Mouse (Mus musculus): ENCODE results near the gene Mrpl48. TPM values are rescaled to one million over a fixed set of nuclear protein-coding genes. Genes with fewer than 3 reads are reported as not detected.
"Not testable (repeated sequence)": the region's sequence is repeated elsewhere in the genome, so short reads cannot be mapped to it uniquely, and the experiment has no call there.

The Mrpl48 gene
- polyA plus RNA-seq, 1 experiment = 19.2 TPM

DNA sequence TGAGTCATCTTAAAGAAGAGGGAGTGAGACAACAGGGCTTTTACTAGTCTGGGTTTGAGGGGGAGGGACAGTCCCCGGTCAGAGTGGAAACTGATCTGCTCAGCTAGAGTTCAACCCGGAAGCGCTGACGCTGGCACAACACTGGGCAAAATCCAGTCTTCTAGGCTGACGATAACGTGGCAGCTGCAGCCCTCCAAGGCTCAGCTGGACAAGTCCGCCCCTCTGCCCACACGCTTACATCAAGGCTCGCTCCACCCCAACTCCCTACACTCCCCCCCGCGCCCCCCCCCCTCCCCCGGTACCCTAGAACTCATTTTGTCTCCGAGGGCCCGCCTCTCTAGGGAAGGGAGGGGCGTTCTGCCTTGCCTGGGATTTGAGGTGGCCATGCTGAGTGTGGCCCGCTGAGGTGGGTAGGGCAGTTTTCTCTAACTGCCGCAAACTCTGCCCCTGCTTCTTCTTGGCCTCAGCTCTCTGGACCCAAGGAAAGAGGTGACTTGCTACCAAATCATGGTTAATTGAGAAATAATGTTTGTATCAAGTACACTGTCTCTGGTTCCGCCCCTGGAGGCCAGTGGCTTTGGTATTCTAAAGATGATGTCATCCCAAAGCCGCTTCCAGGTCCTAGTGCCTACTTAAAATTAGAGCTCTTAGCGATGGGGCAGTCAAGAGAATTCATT is 17.1 kb downstream of the Mrpl48 start:
- peak; percentile 88 for DNase-seq (ENCODE audit: low read depth, low spot score)
- WGBS = 1% methylated on average over 20 of the region's 20 CpGs

DNA sequence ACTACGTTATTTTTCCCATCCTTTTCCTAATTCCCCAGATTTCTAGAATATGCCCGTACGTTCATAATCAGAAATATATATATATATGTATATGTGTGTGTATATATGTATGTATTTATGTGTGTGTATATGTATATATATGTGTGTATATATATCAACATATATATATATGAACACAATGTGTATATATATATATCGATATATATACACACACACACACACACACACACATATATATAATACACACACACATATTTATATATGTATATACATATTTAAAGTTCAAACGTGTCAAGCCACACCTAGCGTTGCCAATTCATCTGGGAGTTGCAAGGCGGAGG is 17.6 kb downstream of the Mrpl48 start:
- 7% methylated on average over 7 of the region's 7 CpGs for WGBS
- DNase-seq (ENCODE audit: low read depth, low spot score) = no peak

DNA sequence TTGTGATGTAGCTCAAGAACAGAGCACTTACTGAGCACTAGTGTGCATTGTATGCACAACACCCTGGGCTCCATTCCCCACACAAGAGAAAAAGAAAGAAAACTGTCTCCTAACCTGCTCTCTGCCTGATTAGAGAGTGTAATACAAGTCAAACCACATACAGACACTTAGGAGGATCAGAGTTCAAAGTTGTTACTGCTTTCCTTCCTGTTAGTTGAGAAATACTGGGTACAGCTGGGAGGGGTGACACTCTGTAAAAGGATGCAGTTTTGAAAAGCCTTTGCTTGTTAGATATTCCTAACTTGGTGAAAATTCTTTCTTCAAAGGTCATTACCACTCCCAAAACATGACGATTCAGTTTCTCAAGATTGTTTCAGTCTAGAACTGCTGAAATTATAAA is 18.3 kb downstream of the Mrpl48 start:
- DNase-seq (ENCODE audit: low read depth, low spot score) = peak; percentile 62
- WGBS = 9% methylated on average over 1 of the region's 1 CpGs

DNA sequence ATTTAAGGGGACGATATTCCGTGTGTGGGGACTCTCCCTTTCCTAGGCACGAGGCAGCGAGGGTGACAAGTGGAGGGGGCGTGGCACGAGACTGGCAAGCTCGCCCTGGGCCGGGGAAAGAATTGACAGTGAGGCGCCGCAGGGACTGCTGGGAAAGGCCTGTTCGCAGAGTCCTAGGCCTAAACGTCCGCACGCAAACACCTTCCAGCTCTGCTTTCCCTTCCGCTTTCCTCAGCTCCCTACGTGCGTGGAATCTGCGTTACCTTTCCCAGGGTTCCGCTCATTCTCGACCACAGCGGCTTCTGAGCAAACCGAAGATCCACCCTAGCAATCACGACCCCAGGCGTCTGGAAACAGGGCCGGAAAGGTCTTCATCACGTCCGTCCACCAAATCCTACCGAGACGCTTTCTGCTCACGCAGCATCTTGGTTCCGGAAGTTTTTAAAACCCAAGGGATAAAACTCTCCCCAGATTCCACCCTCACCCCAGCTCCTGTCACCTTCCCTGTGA is 25.3 kb downstream of the Mrpl48 start:
- peak; percentile 81 for DNase-seq (ENCODE audit: low read depth, low spot score)
- under 1% methylated on average over 31 of the region's 31 CpGs for WGBS

DNA sequence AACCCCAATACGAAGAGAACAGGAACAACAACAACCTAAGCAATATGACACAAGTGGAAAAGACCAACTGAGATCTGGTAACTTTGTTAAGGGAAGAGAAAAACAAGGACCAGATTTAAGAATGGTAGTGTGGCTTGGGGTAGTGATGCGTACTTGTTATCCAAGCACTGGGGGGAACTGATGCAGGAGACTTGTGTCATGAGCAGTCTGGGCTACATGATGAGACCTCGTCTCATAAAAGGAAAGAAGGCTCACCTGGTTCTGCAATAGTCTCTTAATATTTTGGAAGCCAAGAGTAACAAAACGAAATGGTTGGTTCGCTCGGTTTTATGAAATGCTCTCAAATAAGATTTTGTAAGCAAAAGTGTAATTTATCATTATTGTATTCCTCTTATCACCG is 25.9 kb downstream of the Mrpl48 start:
- WGBS = 33% methylated on average over 7 of the region's 7 CpGs
- no peak for DNase-seq (ENCODE audit: low read depth, low spot score)

DNA sequence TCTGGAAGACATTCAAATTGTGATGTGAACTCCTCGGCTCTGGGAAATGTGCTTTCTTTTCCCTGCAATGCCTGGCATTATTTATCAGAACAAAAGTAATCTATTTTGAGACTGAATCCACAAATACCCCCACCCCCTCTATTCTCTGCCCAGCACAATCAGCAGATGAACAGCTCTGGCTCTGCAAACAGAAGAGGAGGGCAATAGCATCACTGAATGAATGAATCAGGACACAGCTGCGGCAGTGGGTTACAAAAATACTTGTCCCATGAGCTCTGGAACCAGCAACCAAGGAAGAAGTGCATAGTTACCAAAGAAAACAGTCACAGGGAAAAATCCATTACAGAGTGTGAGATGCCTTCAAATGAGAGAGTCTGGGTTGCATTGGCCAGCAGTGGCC is 29.3 kb downstream of the Mrpl48 start:
- 82% methylated on average over 2 of the region's 2 CpGs for WGBS
- no peak for DNase-seq (ENCODE audit: low read depth, low spot score)

DNA sequence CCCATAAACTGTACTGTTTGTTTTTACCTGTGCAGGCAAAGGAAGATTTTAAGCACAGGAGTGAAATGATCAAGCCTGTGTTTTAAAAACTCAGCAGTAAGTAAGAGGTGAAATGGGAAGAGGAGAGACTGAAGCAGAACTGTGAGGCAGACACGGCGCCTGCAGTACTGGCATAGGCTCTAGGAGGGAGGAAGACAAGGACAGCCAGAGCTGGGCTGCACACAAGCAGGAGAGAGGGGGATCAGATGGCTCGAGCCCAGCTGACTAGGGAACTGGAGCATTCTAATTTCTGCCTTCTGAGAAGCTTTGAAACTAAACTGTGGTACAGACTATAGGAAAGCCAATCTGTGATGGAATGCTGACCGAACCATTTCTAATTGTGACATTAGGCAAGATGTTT is 35.4 kb downstream of the Mrpl48 start:
- DNase-seq (ENCODE audit: low read depth, low spot score) = no peak
- 86% methylated on average over 4 of the region's 4 CpGs for WGBS

DNA sequence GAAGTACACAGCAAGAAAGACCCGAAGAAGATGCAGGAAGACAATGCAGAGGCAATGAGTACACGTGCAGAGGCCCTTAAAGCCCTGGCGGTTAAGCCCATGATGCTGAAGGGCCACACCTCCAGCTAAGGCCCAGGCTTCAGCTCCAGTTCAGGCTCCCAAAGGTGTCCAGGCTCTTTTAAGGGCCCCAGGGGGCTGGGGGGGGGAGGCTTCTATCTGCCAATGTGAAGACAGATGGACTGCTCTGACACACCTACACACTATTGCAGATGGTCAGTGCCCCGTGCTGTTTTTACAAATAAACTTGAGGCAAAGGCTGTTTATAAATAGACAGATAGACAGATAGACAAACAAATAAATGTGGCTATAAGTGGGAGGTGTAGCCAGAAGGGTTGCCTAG is 36.0 kb downstream of the Mrpl48 start:
- DNase-seq (ENCODE audit: low read depth, low spot score) = no peak
- WGBS = 70% methylated on average over 4 of the region's 4 CpGs

DNA sequence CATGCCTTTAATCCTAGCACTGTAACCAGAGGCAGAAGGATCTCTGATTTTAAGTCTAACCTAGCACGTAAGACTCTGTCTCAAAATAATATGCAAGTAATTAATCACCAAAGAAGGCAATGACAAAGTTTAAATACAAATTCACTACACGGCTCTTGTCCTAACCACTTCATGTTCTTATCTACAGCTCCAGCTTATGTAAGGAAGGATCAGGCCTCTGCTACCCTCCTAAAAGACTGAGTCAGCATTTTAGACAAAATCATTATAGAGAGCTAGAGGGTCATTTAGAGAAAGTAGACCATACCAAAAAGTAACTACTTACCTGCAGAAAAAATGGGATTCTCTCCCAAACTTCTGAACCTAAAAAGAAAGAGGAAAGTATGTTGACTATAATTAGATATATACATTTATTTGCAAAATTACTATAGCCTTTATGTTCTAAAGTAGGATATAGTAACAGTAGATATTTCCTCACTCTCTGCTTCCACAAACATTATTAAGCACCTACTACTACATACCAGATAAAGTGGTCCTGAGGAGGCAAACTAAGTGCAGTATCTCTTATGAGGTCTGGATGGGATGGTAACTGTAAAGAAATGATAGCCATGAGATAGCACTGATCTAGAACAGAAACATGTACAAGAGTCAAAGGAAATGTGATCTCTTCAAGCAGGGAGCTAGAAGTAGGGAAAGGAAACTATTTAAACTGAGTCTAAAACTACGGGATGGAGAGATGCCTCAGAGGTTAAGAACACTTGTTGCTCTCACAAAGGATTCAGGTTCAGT is 37.0 kb downstream of the Mrpl48 start:
- WGBS = 90% methylated on average over 3 of the region's 3 CpGs
- no peak for DNase-seq (ENCODE audit: low read depth, low spot score)

DNA sequence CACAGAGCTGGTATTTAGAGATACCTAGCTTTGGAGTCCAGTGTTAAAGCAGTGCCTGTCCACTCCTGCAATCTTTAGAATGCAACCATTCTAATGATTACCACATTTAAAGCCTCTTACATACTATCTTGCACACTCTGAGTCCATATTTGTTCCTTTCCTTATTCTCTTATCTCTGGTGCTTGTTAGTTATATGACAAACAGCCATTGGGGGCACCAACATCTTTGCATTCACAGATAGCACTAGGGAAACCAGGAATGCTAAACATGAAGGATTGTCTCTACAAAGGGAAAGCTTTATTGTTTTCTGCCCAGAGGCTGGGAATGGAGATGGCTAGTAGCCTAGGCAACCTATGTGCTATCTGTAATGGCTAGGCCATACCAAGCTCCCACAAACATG is 38.2 kb downstream of the Mrpl48 start:
- no peak for DNase-seq (ENCODE audit: low read depth, low spot score)

DNA sequence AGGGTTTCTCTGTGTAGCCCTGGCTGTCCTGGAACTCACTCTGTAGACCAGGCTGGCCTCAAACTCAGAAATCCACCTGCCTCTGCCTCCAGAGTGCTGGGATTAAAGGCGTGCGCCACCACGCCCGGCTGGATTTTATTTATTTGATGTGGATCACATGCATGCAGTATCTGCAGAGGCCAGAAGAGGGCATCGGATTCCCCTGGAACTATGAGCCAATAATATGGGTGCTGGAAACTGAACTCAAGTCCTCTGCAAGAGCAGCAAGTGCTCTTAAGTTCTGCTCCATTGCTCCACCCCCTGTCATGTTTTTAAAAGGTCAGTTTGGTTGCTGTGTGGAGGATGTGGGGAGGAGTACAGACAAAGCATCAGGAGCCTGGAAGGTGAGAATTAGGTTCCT is 40.9 kb downstream of the Mrpl48 start:
- DNase-seq (ENCODE audit: low read depth, low spot score) = not testable (repeated sequence)
- 84% methylated on average over 5 of the region's 5 CpGs for WGBS

DNA sequence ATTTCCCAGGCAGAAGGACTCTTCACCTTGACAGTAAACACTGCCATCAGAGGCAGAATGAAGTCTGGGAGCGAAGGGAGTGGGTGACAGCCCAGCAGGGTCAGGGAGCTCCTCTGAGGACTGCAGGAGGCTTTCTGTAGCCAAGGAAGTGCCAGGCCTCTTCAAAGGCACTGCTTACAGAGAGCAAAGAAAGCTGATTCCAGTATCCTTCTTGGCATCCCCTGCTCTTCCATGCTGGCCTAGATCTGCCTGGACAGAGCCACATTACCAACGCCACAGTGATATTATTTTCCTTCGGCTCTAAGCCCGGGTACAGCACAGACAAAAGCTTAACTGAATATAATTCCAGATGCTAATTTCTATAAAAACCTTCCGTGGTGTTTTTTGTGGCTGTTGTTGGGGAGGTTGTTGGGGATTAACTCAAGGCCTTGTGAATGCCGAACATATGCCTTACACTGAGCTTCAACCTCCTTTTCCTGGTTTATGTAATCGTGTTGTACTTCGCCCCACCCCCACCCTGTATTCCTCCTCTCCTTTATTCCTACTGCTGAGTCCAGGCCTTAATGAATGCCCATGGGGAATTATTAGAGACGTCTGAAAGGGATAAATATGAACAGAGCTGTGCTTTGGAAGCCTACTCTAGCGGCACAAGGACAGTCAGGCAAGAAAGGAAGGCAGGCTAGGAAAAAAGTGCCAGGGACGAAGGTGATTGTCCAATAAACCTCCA is 46.1 kb downstream of the Mrpl48 start:
- 73% methylated on average over 11 of the region's 11 CpGs for WGBS
- DNase-seq (ENCODE audit: low read depth, low spot score) = no peak

DNA sequence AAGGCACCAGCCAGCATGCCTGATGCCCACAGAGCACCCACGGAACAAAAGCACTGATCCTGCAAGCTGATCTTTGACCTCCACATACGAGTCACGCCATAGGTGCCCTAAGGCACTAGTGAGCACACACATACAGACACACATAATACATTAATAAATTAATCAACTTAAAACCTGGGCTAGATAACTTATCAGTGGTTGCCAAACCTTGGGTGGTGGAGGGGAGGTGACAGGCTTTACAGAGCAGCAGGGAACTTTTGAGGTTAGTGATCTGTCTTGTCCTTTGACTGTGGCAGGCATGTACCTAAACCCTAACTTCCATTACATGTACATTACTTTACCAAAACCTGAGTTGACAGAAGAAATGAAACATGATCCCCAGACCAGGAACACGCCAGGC is 48.8 kb downstream of the Mrpl48 start:
- 79% methylated on average over 4 of the region's 4 CpGs for WGBS
- no peak for DNase-seq (ENCODE audit: low read depth, low spot score)

DNA sequence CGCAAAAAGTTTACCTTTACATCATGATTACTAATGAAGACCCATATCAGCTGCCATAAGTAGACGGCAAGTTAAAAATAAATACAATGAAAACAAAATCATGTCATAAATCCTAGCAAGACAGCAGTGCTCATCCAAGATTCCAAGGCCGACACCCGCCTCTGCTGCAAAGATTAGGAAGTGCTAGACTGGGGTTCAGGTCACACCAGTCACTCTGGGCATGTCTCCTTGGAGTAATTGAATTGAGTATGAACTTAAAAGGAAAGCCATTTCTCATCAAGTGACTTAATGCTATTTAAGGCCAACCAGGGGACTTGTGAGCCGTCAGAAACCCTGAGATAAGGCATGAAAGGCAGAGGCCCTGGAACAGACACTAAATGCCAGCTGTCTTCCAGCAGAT is 50.9 kb downstream of the Mrpl48 start:
- no peak for DNase-seq (ENCODE audit: low read depth, low spot score)
- WGBS = 70% methylated on average over 5 of the region's 5 CpGs

DNA sequence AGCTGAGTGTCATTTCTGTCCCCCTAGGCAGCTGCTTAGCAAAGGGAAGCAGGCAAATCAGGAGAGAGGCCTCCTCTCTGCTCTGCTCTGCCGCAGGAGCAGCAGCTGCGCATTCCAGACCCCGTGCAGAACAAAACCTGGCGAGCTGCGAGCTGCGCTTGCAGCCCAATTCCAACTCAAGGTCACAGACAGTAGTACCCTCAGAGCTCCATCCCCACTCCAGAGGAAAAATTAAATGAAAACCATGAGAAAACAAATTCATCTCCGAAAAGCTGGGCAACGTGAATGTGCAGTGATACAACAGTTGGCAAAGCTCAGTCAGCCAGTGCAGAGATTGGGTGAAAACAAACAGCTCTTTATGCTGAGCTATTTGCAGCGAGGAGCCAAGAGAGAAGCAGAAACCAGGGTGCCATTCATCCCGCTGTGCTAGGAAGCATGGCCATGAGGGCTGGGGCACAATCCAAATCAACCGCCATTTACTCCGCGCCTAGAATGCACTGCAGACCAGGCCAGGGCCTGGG is 52.6 kb downstream of the Mrpl48 start:
- DNase-seq (ENCODE audit: low read depth, low spot score) = no peak
- WGBS = 26% methylated on average over 13 of the region's 13 CpGs

DNA sequence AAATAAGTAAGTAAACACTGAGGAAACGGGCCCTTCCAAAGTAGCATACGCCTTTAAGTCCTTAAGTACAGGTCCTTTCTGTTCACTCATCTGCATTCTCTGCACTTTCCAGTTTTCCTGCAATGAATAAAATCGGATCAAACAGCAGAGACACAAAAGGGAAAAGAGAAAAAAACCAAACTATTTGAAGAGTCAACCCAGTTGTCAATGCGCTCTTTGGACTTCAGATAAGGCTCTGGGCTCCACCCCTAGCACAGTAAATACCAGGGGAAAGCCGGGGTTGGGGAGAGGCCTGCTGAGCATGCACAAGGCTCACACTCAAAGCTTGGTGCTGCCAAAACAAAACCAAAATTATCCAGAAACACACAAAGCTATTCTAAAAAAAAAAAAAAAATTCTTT is 53.2 kb downstream of the Mrpl48 start:
- 28% methylated on average over 5 of the region's 5 CpGs for WGBS
- DNase-seq (ENCODE audit: low read depth, low spot score) = peak; percentile 78

DNA sequence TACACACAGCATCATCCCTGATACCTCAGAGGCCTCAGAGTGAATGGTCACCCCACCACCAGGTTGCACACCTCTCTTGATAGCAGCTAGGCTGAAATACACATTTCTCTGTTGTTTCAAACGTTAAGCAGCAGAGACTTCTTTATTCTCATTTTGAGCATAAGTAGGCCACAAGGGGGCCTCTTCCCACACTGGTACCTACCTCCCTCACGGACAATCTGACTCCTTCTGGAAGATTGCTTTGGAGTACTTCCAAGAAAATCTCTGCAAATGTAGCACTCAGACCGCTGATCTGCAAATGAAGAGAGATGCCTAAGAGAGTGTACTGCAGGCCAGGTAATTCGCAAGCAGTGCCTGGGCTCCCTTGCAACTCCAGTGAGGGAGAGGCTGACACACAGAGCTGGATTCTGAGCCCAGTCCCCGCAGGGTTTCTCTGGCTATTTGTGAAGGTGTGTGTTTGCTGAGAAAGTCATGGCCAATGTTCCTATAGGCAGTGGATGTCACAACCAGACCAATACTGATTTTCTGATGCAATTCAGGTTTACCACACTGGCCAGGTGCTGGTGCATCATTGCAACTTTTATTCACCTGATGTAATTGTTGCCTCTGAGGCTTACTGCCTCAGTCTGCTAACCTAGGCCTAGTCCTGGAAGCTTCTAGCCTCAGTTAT is 57.6 kb downstream of the Mrpl48 start:
- WGBS = 42% methylated on average over 5 of the region's 5 CpGs
- DNase-seq (ENCODE audit: low read depth, low spot score) = no peak

DNA sequence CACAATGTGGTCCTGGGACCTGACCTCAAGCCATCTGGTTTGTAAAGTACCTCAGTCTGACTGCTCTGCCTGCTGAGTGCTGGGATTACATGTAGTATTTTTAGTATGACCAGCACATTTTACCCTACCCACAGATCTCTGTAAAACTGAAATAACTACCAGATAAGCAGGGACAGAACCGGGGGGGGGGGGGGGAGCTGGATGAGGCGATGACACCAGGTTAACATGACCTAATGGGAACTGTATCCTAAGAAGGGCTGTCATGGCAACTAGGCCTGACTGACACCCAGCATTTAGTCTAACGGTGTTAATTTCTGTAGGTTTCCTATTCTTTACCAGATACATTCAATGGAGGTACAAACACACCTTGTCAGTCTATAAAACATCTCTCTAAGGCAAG is 58.3 kb downstream of the Mrpl48 start:
- DNase-seq (ENCODE audit: low read depth, low spot score) = no peak
- 86% methylated on average over 3 of the region's 3 CpGs for WGBS

DNA sequence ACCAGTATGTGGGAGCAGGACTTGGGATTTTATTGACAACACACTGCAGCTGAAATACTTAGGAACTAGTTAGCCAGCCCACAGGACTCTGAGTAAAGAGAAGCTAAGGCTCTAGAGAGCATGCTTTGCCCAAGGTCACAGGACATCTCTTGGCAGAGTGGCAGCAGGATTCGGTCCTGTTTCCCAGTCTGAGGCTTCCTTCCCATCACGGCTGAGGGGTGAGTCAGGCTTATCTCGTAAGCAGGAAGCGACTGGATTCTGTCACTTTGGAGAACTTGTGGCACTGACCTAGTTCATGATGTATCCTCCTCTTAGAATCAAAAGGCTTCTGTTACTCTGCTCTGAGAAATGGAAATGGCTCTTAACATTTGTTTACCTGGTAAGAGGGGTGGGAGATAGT is 60.5 kb downstream of the Mrpl48 start:
- no peak for DNase-seq (ENCODE audit: low read depth, low spot score)

DNA sequence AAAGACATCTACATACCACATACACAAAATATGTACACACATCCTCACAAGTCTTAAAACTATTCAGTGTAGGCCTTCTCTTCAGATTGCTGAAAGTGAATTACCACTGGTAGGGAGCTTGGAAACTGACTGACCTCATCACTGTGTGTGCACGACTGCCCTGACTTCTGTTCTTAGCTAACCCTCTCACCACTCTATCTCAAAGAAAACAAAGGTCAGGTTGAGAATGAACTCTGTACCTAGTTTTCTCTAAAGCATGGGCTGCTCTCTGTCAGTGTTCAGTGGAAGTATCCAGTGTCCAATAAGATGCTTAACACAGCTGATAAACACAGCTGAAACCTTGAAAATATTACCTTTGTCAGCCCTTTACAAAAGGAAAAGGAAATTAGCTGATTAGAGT is 63.7 kb downstream of the Mrpl48 start:
- no peak for DNase-seq (ENCODE audit: low read depth, low spot score)
- 9% methylated on average over 1 of the region's 1 CpGs for WGBS

More for the DNA sequence above, 60.5 kb downstream of the Mrpl48 start:
- 49% methylated on average over 4 of the region's 4 CpGs for WGBS

Data from large intestine, adult 2 months (tissue).